9 mouse cellular contexts compared by ENCODE assay signal in the genomic region with DNA sequence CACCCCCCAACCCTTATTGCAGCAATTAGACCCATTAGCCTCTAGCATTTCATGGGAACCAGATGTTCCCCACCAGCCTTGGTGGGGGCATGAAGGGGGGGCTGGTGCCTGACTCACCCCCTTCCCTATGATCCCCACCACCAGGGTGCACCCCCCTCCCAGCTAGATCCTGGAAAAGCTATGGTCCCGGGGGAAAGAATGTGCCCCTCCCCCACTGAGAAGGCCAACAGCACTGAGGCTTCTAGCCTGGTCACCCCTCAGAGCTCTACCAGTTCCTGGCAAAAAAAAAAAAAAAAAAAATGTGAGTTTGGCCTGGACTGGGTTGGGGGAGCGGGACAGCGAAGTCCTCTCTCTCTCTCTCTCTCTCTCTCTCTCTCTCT. TPM values are rescaled to one million over a fixed set of nuclear protein-coding genes. Genes with fewer than 3 reads are reported as not detected.
DNase-seq lines count a peak whose midpoint lies in the region; ATAC-seq lines count a peak whose summit lies in the region.
"Had no signal": no experiment of that assay in that cellular context is flagged by ENCODE, and none has a peak within 500 bp of the region (broad histone marks: within the 10 kb centered on the region; RNA-seq: fewer than 3 reads in every experiment).

No protein-coding gene starts in this region.

- 5% methylated on average over 1 of the region's 3 CpGs for whole genome bisulfite sequencing in heart, embryonic 11.5 days (ENCODE audit: insufficient replicate concordance)

- no peak for ATAC-seq in heart, embryonic 11.5 days (replicated peaks; ENCODE audit: insufficient number of reproducible peaks, low FRiP score, low TSS enrichment)
- no peak for ATAC-seq in monocyte, adult 5-6 weeks (replicated peaks; ENCODE audit: insufficient number of reproducible peaks, low FRiP score, low TSS enrichment, poor library complexity, severe bottlenecking)

- H3K4me2 ChIP-seq in heart, embryonic 11.5 days, result peak overlapping the region; percentile 93

- DNase-seq in heart, postnatal 25 days (ENCODE audit: low spot score), result no peak
- peak; percentile 2 for DNase-seq in CD4-positive helper T cell, adult 2 months (ENCODE audit: low read depth, low spot score)
- peak; percentile 64 for DNase-seq in embryo, embryonic 9.5 days (ENCODE audit: extremely low spot score)
- DNase-seq in kidney, postnatal 14 days, result peak; percentile 50
- DNase-seq in frontal cortex, postnatal 10 days (ENCODE audit: low spot score in 2 of 2), result no peak
- no peak for DNase-seq in layer of hippocampus, postnatal 14 days (ENCODE audit: low spot score in 2 of 2)

- no peak overlapping the region for H3K9ac ChIP-seq in heart, embryonic 11.5 days (ENCODE audit: low read depth, low read length)

- H3K9me3 ChIP-seq in heart, embryonic 11.5 days (replicated peaks; ENCODE audit: control insufficient read depth, low read length), result no peaks in the 10 kb centered on the region

- peaks cover 29% of the 10 kb centered on the region for H3K4me1 ChIP-seq in heart, embryonic 11.5 days (ENCODE audit: control insufficient read depth, insufficient read depth, low read length)

- peak overlapping the region; percentile 90; the same call in 1 of the 2 replicates for H3K27ac ChIP-seq in heart, embryonic 11.5 days (ENCODE audit: low read depth, low read length)

- peaks cover 38% of the 10 kb centered on the region for H3K27me3 ChIP-seq in heart, embryonic 11.5 days (ENCODE audit: control insufficient read depth, insufficient read depth, low read length)

- intact Hi-C loops in heart, postnatal 25 days (cut with DNase I), result no loop called here

- H3K36me3 ChIP-seq in heart, embryonic 11.5 days (ENCODE audit: control insufficient read depth, insufficient read depth, low read length), result no peaks in the 10 kb centered on the region

- no peak overlapping the region for H3K4me3 ChIP-seq in heart, embryonic 11.5 days (ENCODE audit: low read depth, low read length)

RNA-seq across cellular contexts. Expression of a gene that starts 8.5 kb away (rescaled TPM):
- 11.2 and 13.4 TPM in 2 replicates for polyA plus RNA-seq in heart, embryonic 11.5 days (2014; fragmentation: Nextera tagmentation; extraction: Ambion mirVana)
- 10 to 100 TPM; 17.0 to 20.8 TPM for total RNA-seq in heart, postnatal 25 days (2021)
- 18.8 to 30.0 TPM (median 26.6 TPM) in 3 replicates for total RNA-seq in monocyte, adult 5-6 weeks (2017)
- total RNA-seq in layer of hippocampus, postnatal 14 days (2021), result 10 to 100 TPM in 1 of 2 experiments, 1 to 10 TPM in 1; 8.8 to 11.2 TPM

RNA-seq across cellular contexts. Expression of a gene that starts 17.1 kb away (rescaled TPM):
- polyA plus RNA-seq in heart, embryonic 11.5 days (2014; fragmentation: Nextera tagmentation; extraction: Ambion mirVana), result 0.94 and 1.2 TPM in 2 replicates
- total RNA-seq in heart, postnatal 25 days (2021), result 1 to 10 TPM; 1.3 TPM
- 533 to 618 TPM (median 601 TPM) in 3 replicates for total RNA-seq in monocyte, adult 5-6 weeks (2017)
- 1 to 10 TPM; 2.1 to 4.2 TPM for total RNA-seq in layer of hippocampus, postnatal 14 days (2021)

RNA-seq across cellular contexts. Expression of a gene that starts 21.6 kb away (rescaled TPM):
- 0.07 TPM in 1 of 2 replicates, not detected in the other for polyA plus RNA-seq in heart, embryonic 11.5 days (2014; fragmentation: Nextera tagmentation; extraction: Ambion mirVana)
- not detected for total RNA-seq in heart, postnatal 25 days (2021)
- total RNA-seq in monocyte, adult 5-6 weeks (2017), result not detected in 3 replicates
- not detected for total RNA-seq in layer of hippocampus, postnatal 14 days (2021)
- total RNA-seq: layer of hippocampus, postnatal 10 days had no signal

RNA-seq across cellular contexts. Expression of a gene that starts 30.5 kb away (rescaled TPM):
- 44.4 and 45.3 TPM in 2 replicates for polyA plus RNA-seq in heart, embryonic 11.5 days (2014; fragmentation: Nextera tagmentation; extraction: Ambion mirVana)
- total RNA-seq in heart, postnatal 25 days (2021), result 10 to 100 TPM; 15.5 to 18.5 TPM
- total RNA-seq in monocyte, adult 5-6 weeks (2017), result 30.1 to 39.1 TPM (median 34.0 TPM) in 3 replicates
- total RNA-seq in layer of hippocampus, postnatal 14 days (2021), result 10 to 100 TPM; 34.1 to 36.0 TPM

RNA-seq across cellular contexts. Expression of a gene that starts 44.3 kb away (rescaled TPM):
- 31.3 and 33.4 TPM in 2 replicates for polyA plus RNA-seq in heart, embryonic 11.5 days (2014; fragmentation: Nextera tagmentation; extraction: Ambion mirVana)
- total RNA-seq in heart, postnatal 25 days (2021), result 10 to 100 TPM; 15.7 to 16.3 TPM
- 4.1 to 11.2 TPM (median 8.1 TPM) in 3 replicates for total RNA-seq in monocyte, adult 5-6 weeks (2017)
- total RNA-seq in layer of hippocampus, postnatal 14 days (2021), result 10 to 100 TPM; 40.5 to 42.4 TPM

Comparison
In these comparisons a context has a peak if more than half of its experiments do, and no peak if none do; other contexts are left out.
1. DNase-seq: peak in CD4-positive helper T cell, adult 2 months (single experiment), embryo, embryonic 9.5 days (single experiment) and kidney, postnatal 14 days (single experiment); none in heart, postnatal 25 days (single experiment), frontal cortex, postnatal 10 days (0 of 2) and layer of hippocampus, postnatal 14 days (0 of 2).
2. RNA of a gene that starts 17.1 kb away (total RNA-seq): 533 to 618 TPM in monocyte, adult 5-6 weeks; 2.1 to 4.2 TPM in layer of hippocampus, postnatal 14 days and 1.3 TPM in heart, postnatal 25 days; every median in the first group is over 100 times any median in the second.